Mouse (Mus musculus) CH12.LX (cell line): ENCODE results near the gene Pip5k1c.

Experiments
- CHD2 ChIP-seq: IDR thresholded peaks from 2 replicates; pipeline ENCODE4 v1.6.1; 2011; ENCODE audit warnings: low read length, improper control_type of control experiment
- CTCF ChIP-seq, 2 experiments: IDR thresholded peaks in 1 of 2; conservative IDR thresholded peaks in 1 of 2; 2 replicates each; pipeline ENCODE4 v1.5.1; 2011 to 2012; ENCODE audit warnings: low read depth in 2 of 2, low read length in 2 of 2, improper control_type of control experiment in 1 of 2, inconsistent platforms in 1 of 2, mild to moderate bottlenecking in 1 of 2, moderate library complexity in 1 of 2
- E2F4 ChIP-seq: IDR thresholded peaks from 2 replicates; pipeline ENCODE4 v1.6.1; 2011; ENCODE audit warnings: low read depth, low read length, improper control_type of control experiment; ENCODE audit not compliant: insufficient replicate concordance
- ELF1 ChIP-seq: IDR thresholded peaks from 2 replicates; pipeline ENCODE4 v1.6.1; 2014; ENCODE audit warnings: low read depth, mild to moderate bottlenecking, inconsistent platforms, low read length, improper control_type of control experiment
- MAZ ChIP-seq: IDR thresholded peaks from 2 replicates; pipeline ENCODE4 v1.6.1; 2012; ENCODE audit warnings: low read depth, mild to moderate bottlenecking, inconsistent platforms, low read length, improper control_type of control experiment, moderate library complexity
- MYC ChIP-seq: IDR thresholded peaks from 2 replicates; pipeline ENCODE4 v1.6.1; 2011; ENCODE audit warnings: low read depth, mild to moderate bottlenecking, improper control_type of control experiment, low read length
- NRF1 ChIP-seq: IDR thresholded peaks from 2 replicates; pipeline ENCODE4 v1.6.1; 2014; ENCODE audit warnings: low read depth, mild to moderate bottlenecking, inconsistent platforms, low read length, improper control_type of control experiment, moderate library complexity
- POLR2A ChIP-seq: IDR thresholded peaks from 2 replicates; pipeline ENCODE4 v1.6.1; 2011; ENCODE audit warnings: low read depth, mild to moderate bottlenecking, improper control_type of control experiment, low read length
- RCOR1 ChIP-seq: conservative IDR thresholded peaks from 2 replicates; pipeline ENCODE4 v1.6.1; 2012; ENCODE audit warnings: low read depth, mild to moderate bottlenecking, inconsistent platforms, low read length, improper control_type of control experiment
- UBTF ChIP-seq: IDR thresholded peaks from 2 replicates; pipeline ENCODE4 v1.6.1; 2012; ENCODE audit warnings: low read depth, mild to moderate bottlenecking, inconsistent platforms, low read length, improper control_type of control experiment, moderate library complexity
- ZC3H11A ChIP-seq: IDR thresholded peaks from 2 replicates; pipeline ENCODE4 v1.6.1; 2012; ENCODE audit warnings: low read depth, mild to moderate bottlenecking, inconsistent platforms, low read length, improper control_type of control experiment
- ZKSCAN1 ChIP-seq: IDR thresholded peaks from 2 replicates; pipeline ENCODE4 v1.6.1; 2012; ENCODE audit warnings: low read depth, inconsistent platforms, low read length, improper control_type of control experiment, borderline replicate concordance
- ZNF384 ChIP-seq: IDR thresholded peaks from 2 replicates; pipeline ENCODE4 v1.6.1; 2012; ENCODE audit warnings: low read depth, low read length, improper control_type of control experiment, inconsistent platforms

DNA sequence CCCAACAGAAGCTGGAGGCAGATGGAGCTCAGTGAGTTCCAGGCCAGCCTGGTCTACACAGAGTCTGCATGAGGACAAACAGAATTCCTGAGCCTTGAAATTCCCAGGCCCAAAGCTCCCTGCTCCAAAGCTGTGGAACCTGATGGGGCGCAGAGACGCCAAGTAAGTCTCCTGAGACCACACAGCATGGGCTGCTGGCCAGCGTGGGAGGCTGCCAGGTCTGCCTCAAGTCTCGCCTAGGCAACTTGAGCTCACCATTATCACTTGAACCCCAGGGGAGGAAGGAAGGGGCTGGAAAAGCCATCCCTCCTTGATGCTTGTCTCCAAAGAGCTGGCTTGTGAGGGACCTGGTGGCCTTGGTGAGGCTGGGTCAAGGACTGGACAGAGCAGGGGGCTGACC lies 37.2 kb downstream of the Pip5k1c start:
- TF ChIP-seq ZNF384 = no peak
- no peak for TF ChIP-seq POLR2A
- TF ChIP-seq E2F4 = no peak
- no peak for TF ChIP-seq CHD2
- no peak for TF ChIP-seq MAZ
- TF ChIP-seq ZC3H11A = no peak
- TF ChIP-seq RCOR1 = no peak
- no peak for TF ChIP-seq UBTF
- no peak for TF ChIP-seq MYC
- no peak for TF ChIP-seq ELF1
- no peak for TF ChIP-seq CTCF (conservative IDR thresholded peaks at IDR 0.05 in 1 of 2, IDR thresholded peaks at IDR 0.05 in 1 of 2; ENCODE audit: low read depth in 2 of 2, low read length in 2 of 2)
- TF ChIP-seq NRF1 = no peak
- TF ChIP-seq ZKSCAN1 = no peak
